Mouse (Mus musculus) testis, adult 2 months (tissue): ENCODE data around the gene Gm21789.
"Not testable (repeated sequence)": the region's sequence is repeated elsewhere in the genome, so short reads cannot be mapped to it uniquely, and the experiment has no call there.

Experiments
- CTCF ChIP-seq: fragments of 200-500 bp; IDR thresholded peaks from 2 replicates; pipeline ENCODE4 v1.5.1; 2012; ENCODE audit warnings: low read depth, mild to moderate bottlenecking, inconsistent platforms, low read length, moderate library complexity; ENCODE audit not compliant: control insufficient read depth, insufficient read depth, insufficient replicate concordance
- POLR2A ChIP-seq: fragments of 200-500 bp; IDR thresholded peaks from 2 replicates; pipeline ENCODE4 v1.6.1; 2012; ENCODE audit warnings: low read depth, mild to moderate bottlenecking, inconsistent platforms, low read length, moderate library complexity; ENCODE audit not compliant: control insufficient read depth

GRCm38 (mm10) chrX:32941468-32941867 lies at the start of gene Gm21789:
- not testable (repeated sequence) for TF ChIP-seq POLR2A, CTCF
